Mouse (Mus musculus) adrenal gland, adult 2 months (tissue): ENCODE data around the gene Mettl11b. TPM values are rescaled to one million over a fixed set of nuclear protein-coding genes. Genes with fewer than 3 reads are reported as not detected.

Source experiments
- polyA plus RNA-seq: library from polyadenylated mRNA; depleted of rRNA; stranded (reverse); fragments of >200 nt; gene quantifications from 2 replicates; pipeline ENCODE4 v1.2.3, GENCODE M21; 2012; rRNA removed
- total RNA-seq, 2 experiments: library from RNA; stranded (reverse); gene quantifications; 2 replicates each; pipeline ENCODE4 v1.2.3; 2021

Mettl11b gene
- total and polyA plus RNA-seq, 3 experiments: not detected

Other genes with a start within 250 kb of the Mettl11b start
- 10 to 100 TPM; 18.6 to 23.5 TPM for gene Kifap3, start 54.4 kb upstream of the Mettl11b start, total RNA-seq
- 4.1 and 4.2 TPM in 2 replicates for gene Kifap3, start 54.4 kb upstream of the Mettl11b start, polyA plus RNA-seq
- 10 to 100 TPM; 18.5 to 20.0 TPM for gene Scyl3, start 203.9 kb upstream of the Mettl11b start, total RNA-seq
- gene Scyl3, start 203.9 kb upstream of the Mettl11b start, polyA plus RNA-seq: 4.8 and 5.6 TPM in 2 replicates